Mouse (Mus musculus): Measurements from ENCODE around the gene Itgb8. TPM values are rescaled to one million over a fixed set of nuclear protein-coding genes. Genes with fewer than 3 reads are reported as not detected.

Gene Itgb8
- 10 to 100 TPM; 39.1 to 42.5 TPM for total RNA-seq (2021)

GRCm38 (mm10) chr12:119238696-119239415 is at the start of gene Itgb8:
Gene Itgb8 (minus strand): TSS chr12:119238802.
- no peak for DNase-seq (ENCODE audit: low spot score in 2 of 2)
- intact Hi-C loops (cut with DNase I): loop anchor here (5.0 kb wide), 2 partner anchors 72 to 708 kb away; partner anchors contain the start of gene Tmem196

DNA sequence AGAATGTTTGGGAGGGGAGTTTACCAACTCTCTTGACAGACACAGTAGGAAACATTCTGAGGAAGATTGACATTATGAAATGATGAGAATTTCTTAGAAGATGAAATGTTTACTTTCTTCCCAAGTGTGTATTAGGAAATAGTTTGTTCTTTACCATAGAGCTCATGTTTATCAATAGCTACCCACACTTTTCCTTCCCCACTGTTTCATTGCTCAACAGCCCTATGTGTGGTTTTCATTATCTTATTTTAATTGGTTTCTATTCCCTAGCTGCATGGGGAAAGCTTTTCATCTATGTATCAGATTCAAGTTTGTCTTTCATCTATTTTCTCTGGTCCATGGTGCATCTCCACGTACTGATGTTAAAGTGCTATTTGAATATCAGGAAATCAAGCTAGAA is 37.7 kb upstream of the Itgb8 start:
- no peak for DNase-seq (ENCODE audit: low spot score in 2 of 2)
- intact Hi-C loops (cut with DNase I): no loop called here

- no peak for DNase-seq (ENCODE audit: low spot score in 2 of 2)
- intact Hi-C loops (cut with DNase I): no loop called here
These were observed 35.0 kb upstream of the Itgb8 start for GRCm38 (mm10) chr12:119273605-119274004.

DNA sequence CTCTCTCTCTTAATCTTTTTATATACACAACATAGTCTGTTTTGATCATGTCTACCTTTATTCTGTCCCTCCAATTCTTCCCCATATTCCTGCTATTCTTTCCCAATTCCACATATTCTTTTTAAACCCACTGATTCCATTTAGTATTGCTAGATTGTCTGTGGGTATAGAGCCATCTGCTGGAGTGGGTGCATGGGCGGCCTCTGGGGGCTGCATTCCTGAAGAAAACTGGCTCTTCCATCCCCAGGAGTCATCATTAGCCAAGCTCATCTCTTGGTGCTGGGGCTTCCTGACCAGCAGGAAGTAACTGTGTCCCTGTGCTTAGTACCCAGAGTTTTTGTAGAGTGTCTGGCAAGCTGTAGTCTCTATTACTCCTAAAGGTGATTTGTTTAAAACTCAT is 33.4 kb upstream of the Itgb8 start:
- no peak for DNase-seq (ENCODE audit: low spot score in 2 of 2)
- intact Hi-C loops (cut with DNase I): no loop called here

DNA sequence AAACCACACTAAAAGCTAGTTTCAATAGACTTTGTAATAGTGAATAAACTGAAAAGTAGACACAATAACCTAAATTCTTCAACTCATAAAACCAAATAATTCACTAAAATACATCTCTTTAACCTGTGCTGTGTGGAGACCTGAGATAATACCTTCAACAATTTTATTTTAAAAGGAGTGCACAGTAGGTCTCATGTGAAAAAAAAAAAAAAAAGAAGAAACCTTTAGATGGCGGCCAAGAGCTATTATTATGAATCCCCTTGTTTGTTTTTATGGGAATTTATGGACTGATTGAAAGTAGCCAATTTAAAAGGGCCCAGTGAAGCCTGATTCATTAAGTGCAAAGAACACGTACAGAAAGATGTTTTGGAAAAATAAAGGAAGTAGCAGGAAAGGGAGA is 31.4 kb upstream of the Itgb8 start:
- DNase-seq (ENCODE audit: low spot score in 2 of 2): no peak
- intact Hi-C loops (cut with DNase I): no loop called here

DNA sequence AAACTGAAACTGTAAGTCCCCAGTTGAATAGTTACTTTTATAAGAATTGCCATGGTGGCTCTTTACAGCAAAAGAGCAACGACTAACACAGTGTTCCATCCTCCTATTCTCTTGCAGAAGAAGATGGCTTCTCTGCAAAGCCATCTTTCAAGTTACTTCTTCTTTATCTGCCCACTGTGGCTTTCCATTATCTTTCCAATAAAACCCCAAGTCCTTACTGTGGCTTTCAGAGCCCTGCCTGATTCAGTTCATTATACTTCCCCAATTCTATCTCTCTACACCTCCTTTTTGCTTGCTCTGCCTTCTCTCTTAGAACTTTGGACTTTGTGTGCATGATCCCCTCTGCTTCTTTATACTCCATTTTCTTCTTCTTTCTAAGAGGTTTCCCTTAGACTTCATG is 30.1 kb upstream of the Itgb8 start:
- intact Hi-C loops (cut with DNase I): no loop called here
- no peak for DNase-seq (ENCODE audit: low spot score in 2 of 2)

GRCm38 (mm10) chr12:119264506-119264905 is 25.9 kb upstream of the Itgb8 start:
- no peak for DNase-seq (ENCODE audit: low spot score in 2 of 2)
- intact Hi-C loops (cut with DNase I): no loop called here

- DNase-seq (ENCODE audit: low spot score in 2 of 2): no peak
- intact Hi-C loops (cut with DNase I): no loop called here
These were observed 10.0 kb upstream of the Itgb8 start for GRCm38 (mm10) chr12:119248581-119248980.

DNA sequence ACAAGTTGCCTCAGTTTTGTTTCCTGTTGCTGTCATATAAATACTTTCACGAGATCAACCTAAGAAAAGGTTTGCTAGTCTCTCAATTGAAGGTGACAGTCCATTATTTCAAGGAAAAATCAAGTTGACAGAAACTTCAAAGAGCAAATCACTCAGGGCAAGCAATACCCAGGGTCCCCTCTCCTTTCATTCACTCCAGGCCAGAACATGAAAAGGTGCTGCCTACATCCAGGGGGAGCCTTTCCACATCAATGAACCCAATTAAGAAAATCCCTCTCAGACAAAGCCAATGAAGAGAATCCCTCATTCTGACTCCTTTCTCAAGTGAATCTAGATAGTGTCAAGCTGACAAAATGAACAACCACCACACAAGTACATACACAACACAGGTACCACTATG is 2.5 kb upstream of the Itgb8 start:
- no peak for DNase-seq (ENCODE audit: low spot score in 2 of 2)
- intact Hi-C loops (cut with DNase I): no loop called here

DNA sequence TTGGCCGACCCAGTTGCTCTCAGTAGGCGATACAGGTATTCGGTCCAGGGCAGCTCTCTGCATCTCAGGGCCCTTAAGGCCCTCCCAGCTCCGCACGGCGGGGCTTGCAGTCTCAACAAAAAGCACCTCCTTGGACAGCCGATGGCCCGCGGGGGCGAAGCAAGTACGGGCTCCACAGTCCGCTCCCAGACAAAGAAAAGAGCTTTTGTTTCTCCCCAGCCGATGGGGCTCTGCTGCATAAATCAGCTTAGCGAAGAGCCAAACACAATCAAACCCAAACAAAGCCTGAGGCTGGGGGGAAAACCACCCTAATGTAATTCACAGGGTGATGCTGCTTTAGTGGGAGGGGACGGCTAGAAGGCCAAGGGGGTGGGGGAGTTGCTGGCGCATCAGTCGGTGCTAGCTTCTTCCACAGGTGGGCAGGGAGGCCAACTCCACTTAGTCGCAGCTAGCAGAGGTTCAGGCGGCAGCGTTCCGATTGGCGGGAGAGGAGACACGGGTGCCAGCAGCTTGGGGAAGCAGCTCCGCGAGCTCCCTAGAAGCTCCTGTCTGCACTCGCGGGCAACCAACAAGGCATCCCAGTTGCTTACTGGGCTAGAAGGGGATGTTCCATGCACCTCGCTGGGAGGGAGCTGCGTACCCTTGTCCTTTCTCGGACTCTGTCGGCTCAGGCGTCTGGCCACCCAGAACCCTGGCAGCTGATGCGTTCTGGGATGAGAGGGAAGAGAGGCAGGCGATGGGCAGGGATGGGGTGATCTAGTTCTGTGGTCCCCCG is 494 bp downstream of the Itgb8 start:
- intact Hi-C loops (cut with DNase I): loop anchor here (5.0 kb wide), 2 partner anchors 71 to 709 kb away; partner anchors contain the start of gene Tmem196
- DNase-seq (ENCODE audit: low spot score in 2 of 2): peak; percentile 84 to 85

DNA sequence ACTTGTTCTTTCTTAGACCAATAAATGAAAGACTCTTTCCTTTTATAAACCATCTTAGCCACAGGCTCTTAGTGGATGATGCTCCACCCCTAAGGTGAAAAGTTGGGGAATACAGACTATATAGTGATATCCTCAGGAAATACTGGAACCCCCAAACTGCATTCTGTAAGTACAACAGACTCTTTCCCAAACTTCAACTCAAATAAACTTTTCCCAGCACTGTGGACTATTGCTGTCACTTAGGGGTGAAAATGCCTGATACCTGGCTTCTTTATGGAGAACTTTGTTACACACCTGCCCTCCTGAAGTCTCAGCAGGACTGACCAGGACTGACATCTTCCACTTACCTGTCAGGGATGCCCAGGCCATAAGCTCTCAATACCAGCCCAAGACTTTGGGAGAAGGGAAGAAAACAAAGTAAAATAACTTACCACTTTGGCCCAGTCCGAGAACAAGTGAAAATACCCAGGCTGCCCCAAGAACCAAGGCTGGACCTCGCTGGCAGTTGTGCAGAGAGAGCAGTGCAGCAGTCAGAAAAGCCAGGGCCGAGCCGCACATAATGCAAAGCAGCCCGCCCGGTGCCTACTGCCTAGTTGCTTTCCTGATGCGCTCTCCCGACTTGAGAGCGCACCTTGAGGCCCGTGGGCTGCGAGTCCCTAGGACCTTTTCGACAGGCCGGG is 1.2 kb downstream of the Itgb8 start:
- no peak for DNase-seq (ENCODE audit: low spot score in 2 of 2)
- intact Hi-C loops (cut with DNase I): loop anchor here (5.0 kb wide), 2 partner anchors 70 to 710 kb away; partner anchors contain the start of gene Tmem196

- intact Hi-C loops (cut with DNase I): no loop called here
- no peak for DNase-seq (ENCODE audit: low spot score in 2 of 2)
These were observed 6.8 kb downstream of the Itgb8 start for GRCm38 (mm10) chr12:119231831-119232230.

- intact Hi-C loops (cut with DNase I): no loop called here
- no peak for DNase-seq (ENCODE audit: low spot score in 2 of 2)
These were observed 8.2 kb downstream of the Itgb8 start for GRCm38 (mm10) chr12:119230444-119230843.

- DNase-seq (ENCODE audit: low spot score in 2 of 2): no peak
- intact Hi-C loops (cut with DNase I): no loop called here
These were observed 9.0 kb downstream of the Itgb8 start for GRCm38 (mm10) chr12:119229601-119230000.

DNA sequence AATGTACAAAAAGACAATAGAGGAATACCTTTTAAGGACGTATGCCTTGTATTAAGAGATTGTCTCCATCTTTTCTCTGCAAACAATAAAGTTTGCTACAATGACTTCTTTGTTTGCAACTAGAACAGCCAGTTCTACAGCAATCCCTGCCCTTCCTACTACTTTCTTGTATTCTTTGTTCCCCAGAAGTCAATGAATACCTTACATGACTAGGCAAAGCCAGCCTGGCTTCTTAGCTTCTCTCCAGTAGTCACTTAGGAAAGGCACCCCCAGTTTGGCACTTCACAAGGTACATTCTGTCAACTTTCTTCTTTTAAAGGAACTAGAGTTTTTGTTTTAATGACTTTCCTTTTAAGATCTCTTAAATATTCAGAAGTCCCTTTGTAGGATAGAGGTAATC is 10.7 kb downstream of the Itgb8 start:
- intact Hi-C loops (cut with DNase I): no loop called here
- no peak for DNase-seq (ENCODE audit: low spot score in 2 of 2)

GRCm38 (mm10) chr12:119224699-119225098 is 13.9 kb downstream of the Itgb8 start:
- intact Hi-C loops (cut with DNase I): no loop called here
- no peak for DNase-seq (ENCODE audit: low spot score in 2 of 2)

- DNase-seq (ENCODE audit: low spot score in 2 of 2): no peak
- intact Hi-C loops (cut with DNase I): no loop called here
These were observed 19.2 kb downstream of the Itgb8 start for GRCm38 (mm10) chr12:119219409-119219808.

- DNase-seq (ENCODE audit: low spot score in 2 of 2): no peak
- intact Hi-C loops (cut with DNase I): no loop called here
These were observed 20.8 kb downstream of the Itgb8 start for GRCm38 (mm10) chr12:119217700-119218265.

GRCm38 (mm10) chr12:119215225-119215624 is 23.4 kb downstream of the Itgb8 start:
- no peak for DNase-seq (ENCODE audit: low spot score in 2 of 2)
- intact Hi-C loops (cut with DNase I): no loop called here

DNA sequence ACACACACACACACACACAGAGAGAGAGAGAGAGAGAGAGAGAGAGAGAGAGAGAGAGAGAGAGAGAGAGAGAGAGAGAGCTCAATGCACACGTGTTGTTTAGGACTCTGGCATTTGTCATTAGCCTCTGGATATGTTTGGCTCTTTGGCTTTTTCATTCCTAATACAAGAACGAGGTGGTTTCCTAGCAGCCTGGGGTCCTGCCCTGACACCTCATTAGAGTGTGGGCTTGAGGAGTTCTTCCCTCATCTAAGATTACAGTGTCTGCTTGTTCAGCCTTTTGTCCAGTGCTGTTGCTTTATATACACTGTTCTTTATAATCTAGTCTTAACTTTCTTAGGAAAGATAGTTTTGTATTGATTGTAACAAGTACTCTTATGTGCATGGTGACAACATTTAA is 27.1 kb downstream of the Itgb8 start:
- no peak for DNase-seq (ENCODE audit: low spot score in 2 of 2)
- intact Hi-C loops (cut with DNase I): no loop called here
